ENCODE assay signal across 8 mouse cellular contexts in the genomic region with DNA sequence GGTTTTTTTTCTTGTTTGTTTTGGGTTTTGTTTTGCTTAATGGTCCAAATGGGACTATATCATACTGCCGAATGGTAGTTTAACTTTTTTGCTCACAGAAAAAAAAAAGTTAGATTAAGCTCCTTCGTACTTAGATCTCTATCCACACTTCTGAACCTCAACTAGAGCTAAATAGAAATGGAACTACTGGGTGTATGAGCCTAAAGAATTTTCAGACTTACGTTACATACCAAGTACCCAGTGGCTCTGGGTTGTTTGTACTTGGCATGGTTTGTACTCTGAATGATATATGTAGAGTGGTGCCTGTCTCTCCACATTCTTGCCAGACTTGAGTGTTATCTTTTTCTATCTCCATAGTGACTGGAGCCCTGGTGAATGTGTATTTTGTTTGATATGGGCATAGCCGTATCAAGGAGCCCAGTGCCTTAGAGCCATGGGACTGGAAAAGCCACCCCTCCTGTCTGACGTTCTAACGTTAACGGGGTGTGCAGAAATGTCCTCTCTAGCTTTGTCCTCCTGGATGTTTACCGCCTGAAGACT. TPM values are rescaled to one million over a fixed set of nuclear protein-coding genes. Genes with fewer than 3 reads are reported as not detected.
A peak's percentile ranks its signal among the peaks of the same experiment; 100 is the strongest.
DNase-seq lines count a peak whose midpoint lies in the region; ATAC-seq lines count a peak whose summit lies in the region.

No protein-coding gene starts in this region.

- peaks cover 3% of the 10 kb centered on the region; the same call in 1 of the 2 replicates for H3K4me1 ChIP-seq in limb, embryonic 13.5 days
- H3K4me1 ChIP-seq in neural tube, embryonic 14.5 days (ENCODE audit: control insufficient read depth, insufficient read depth, low read length), result no peaks in the 10 kb centered on the region

- peak overlapping the region; percentile 85 for H3K4me3 ChIP-seq in limb, embryonic 13.5 days
- peak overlapping the region; percentile 83 for H3K4me3 ChIP-seq in neural tube, embryonic 14.5 days (ENCODE audit: low read depth, low read length)

- no peaks in the 10 kb centered on the region for H3K27me3 ChIP-seq in limb, embryonic 13.5 days
- no peaks in the 10 kb centered on the region for H3K27me3 ChIP-seq in neural tube, embryonic 14.5 days (ENCODE audit: control insufficient read depth, insufficient read depth, low read length)

- peak; percentile 11 for DNase-seq in cerebellum, adult 11-12 months
- no peak for DNase-seq in cerebellum, adult 8-10 months
- peak; percentile 7 for DNase-seq in thymus, postnatal 0 days (ENCODE audit: low spot score)
- DNase-seq in thymus, adult 18-20 months, result no peak
- DNase-seq in urinary bladder, postnatal 10 days (ENCODE audit: low spot score), result no peak
- no peak for DNase-seq in frontal cortex, postnatal 14 days (ENCODE audit: low spot score in 2 of 2)

- H3K9me3 ChIP-seq in limb, embryonic 13.5 days, result peaks cover 4% of the 10 kb centered on the region; the same call in 1 of the 2 replicates
- no peaks in the 10 kb centered on the region for H3K9me3 ChIP-seq in neural tube, embryonic 14.5 days (ENCODE audit: control insufficient read depth, low read length)

- peak overlapping the region; percentile 64 for H3K4me2 ChIP-seq in limb, embryonic 13.5 days (replicated peaks)
- peak overlapping the region; percentile 81 for H3K4me2 ChIP-seq in neural tube, embryonic 14.5 days (ENCODE audit: low read depth, low read length)

- H3K27ac ChIP-seq in limb, embryonic 13.5 days, result no peak overlapping the region
- H3K27ac ChIP-seq in neural tube, embryonic 14.5 days (ENCODE audit: low read depth, low read length), result no peak overlapping the region

- 74% methylated on average over 8 of the region's 8 CpGs for WGBS in limb, embryonic 13.5 days
- 74% methylated on average over 8 of the region's 8 CpGs for WGBS in neural tube, embryonic 14.5 days

- no peak for ATAC-seq in limb, embryonic 13.5 days (ENCODE audit: low FRiP score, low read depth)
- peak; percentile 29 for ATAC-seq in neural tube, embryonic 14.5 days (ENCODE audit: low read depth)

- H3K9ac ChIP-seq in limb, embryonic 13.5 days, result no peak overlapping the region
- H3K9ac ChIP-seq in neural tube, embryonic 14.5 days (replicated peaks; ENCODE audit: low read depth, low read length), result no peak overlapping the region

- peaks cover 5% of the 10 kb centered on the region; the same call in 1 of the 2 replicates for H3K36me3 ChIP-seq in limb, embryonic 13.5 days
- H3K36me3 ChIP-seq in neural tube, embryonic 14.5 days (ENCODE audit: control insufficient read depth, insufficient read depth, low read length), result no peaks in the 10 kb centered on the region

RNA-seq across cellular contexts. Expression of gene Wdsub1, which starts 0.4 kb away (rescaled TPM):
- 16.3 and 19.0 TPM in 2 replicates for polyA plus RNA-seq in thymus, postnatal 0 days (2015; fragmentation: Nextera tagmentation; extraction: Ambion mirVana)
- polyA plus RNA-seq in limb, embryonic 13.5 days (2015; fragmentation: Nextera tagmentation; extraction: Ambion mirVana), result 33.5 and 38.1 TPM in 2 replicates
- polyA plus RNA-seq in neural tube, embryonic 14.5 days (2014; fragmentation: Nextera tagmentation; extraction: Ambion mirVana), result 13.3 and 14.1 TPM in 2 replicates

Comparison
In these comparisons a context has a peak if more than half of its experiments do, and no peak if none do; other contexts are left out.
1. DNase-seq: peak in cerebellum, adult 11-12 months (single experiment) and thymus, postnatal 0 days (single experiment); none in cerebellum, adult 8-10 months (single experiment), thymus, adult 18-20 months (0 of 2), urinary bladder, postnatal 10 days (single experiment) and frontal cortex, postnatal 14 days (0 of 2).